Mouse (Mus musculus) embryonic facial prominence, embryonic 14.5 days (tissue): ENCODE results near the gene Cdh15. TPM values are rescaled to one million over a fixed set of nuclear protein-coding genes. Genes with fewer than 3 reads are reported as not detected.
A peak's percentile ranks its signal among the peaks of the same experiment; 100 is the strongest.

ENCODE experiments used
- ATAC-seq: fragments of 200-750 bp; cut with Nextera tagmentation; 2 replicates; pipeline ENCODE4 v1.8.0; 2017; ENCODE audit warnings: low read depth, moderate number of reproducible peaks, moderate TSS enrichment
- DNase-seq: peaks from one replicate; pipeline ENCODE4 v3.0.0-alpha.2; 2015; ENCODE audit warnings: low spot score
- H3K27ac ChIP-seq: fragments of 300-500 bp; sonication (generic); replicated peaks from 2 replicates; pipeline ENCODE4 v1.5.1; 2014; ENCODE audit warnings: low read depth, mild to moderate bottlenecking, low read length, moderate library complexity
- H3K27me3 ChIP-seq: fragments of 300-500 bp; sonication (generic); replicated peaks from 2 replicates; pipeline ENCODE4 v1.6.1; 2014; ENCODE audit warnings: low read length; ENCODE audit not compliant: control insufficient read depth, insufficient read depth
- H3K36me3 ChIP-seq: fragments of 300-500 bp; sonication (generic); 2 replicates; pipeline ENCODE4 v1.6.1; 2014; ENCODE audit warnings: low read length, mixed read lengths; ENCODE audit not compliant: control insufficient read depth, insufficient read depth
- H3K4me1 ChIP-seq: fragments of 300-500 bp; sonication (generic); 2 replicates; pipeline ENCODE4 v1.6.1; 2014; ENCODE audit warnings: antibody characterized with exemption, low read length; ENCODE audit not compliant: control insufficient read depth, insufficient read depth
- H3K4me2 ChIP-seq: fragments of 300-500 bp; sonication (generic); 2 replicates; pipeline ENCODE4 v1.6.1; 2014; ENCODE audit warnings: low read depth, mild to moderate bottlenecking, low read length, moderate library complexity, mixed read lengths
- H3K4me3 ChIP-seq: fragments of 300-500 bp; sonication (generic); 2 replicates; pipeline ENCODE4 v1.5.1; 2014; ENCODE audit warnings: low read depth, mild to moderate bottlenecking, low read length
- H3K9ac ChIP-seq: fragments of 300-500 bp; sonication (generic); 2 replicates; pipeline ENCODE4 v1.6.1; 2014; ENCODE audit warnings: low read depth, mild to moderate bottlenecking, low read length, moderate library complexity, mixed read lengths
- H3K9me3 ChIP-seq: fragments of 300-500 bp; sonication (generic); 2 replicates; pipeline ENCODE4 v1.6.1; 2016; ENCODE audit warnings: low read length; ENCODE audit not compliant: control insufficient read depth
- WGBS: fragments of 180-500 bp; shearing (Covaris S2); extraction: QIAGEN DNeasy Blood & Tissue Kit; methylation state at CpG from one replicate; pipeline ENCODE4 v1.1.7; 2014; 5-methylcytosine and 5-hydroxymethylcytosine counted together
- polyA plus RNA-seq: library from polyadenylated mRNA; unstranded; fragments of >200 nt; fragmentation: Nextera tagmentation; extraction: Ambion mirVana; gene quantifications from 2 replicates; pipeline ENCODE4 v1.2.1, GENCODE M21; 2014

Cdh15 gene
- polyA plus RNA-seq, 1 experiment from 2014 or later: 34.5 TPM

DNA sequence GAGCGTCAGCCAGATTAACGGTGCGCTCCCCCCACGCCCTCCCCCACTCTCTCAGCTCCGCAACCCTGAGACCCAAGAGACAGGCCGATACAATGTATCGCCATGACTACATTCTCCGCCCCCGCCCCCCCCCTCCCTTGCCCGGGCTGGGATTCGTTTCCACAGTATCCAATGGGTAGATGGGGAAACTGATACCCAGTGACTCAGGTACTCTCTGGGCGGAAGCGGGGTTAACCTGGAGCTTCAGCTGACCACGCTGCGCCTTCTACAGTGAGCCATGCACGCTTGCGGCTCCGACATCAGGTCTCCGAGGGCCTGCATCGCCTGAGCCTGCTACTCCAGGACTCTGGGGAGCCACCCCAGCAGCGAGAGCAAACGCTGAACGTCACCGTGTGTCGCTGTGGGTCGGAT lies 17.0 kb downstream of the Cdh15 start:
- peak overlapping the region; percentile 45 for H3K9ac ChIP-seq
- peak overlapping the region; percentile 25 for H3K4me3 ChIP-seq
- no peaks in the 10 kb centered on the region for H3K4me1 ChIP-seq
- 59% methylated on average over 21 of the region's 26 CpGs for WGBS
- ATAC-seq: peak; percentile 37; the same call in 1 of the 2 replicates
- H3K4me2 ChIP-seq: peak overlapping the region; percentile 58
- H3K9me3 ChIP-seq: peaks cover 22% of the 10 kb centered on the region; the same call in 1 of the 2 replicates
- no peak overlapping the region for H3K27ac ChIP-seq
- peak; percentile 32 for DNase-seq
- H3K36me3 ChIP-seq: no peaks in the 10 kb centered on the region
- no peaks in the 10 kb centered on the region for H3K27me3 ChIP-seq

DNA sequence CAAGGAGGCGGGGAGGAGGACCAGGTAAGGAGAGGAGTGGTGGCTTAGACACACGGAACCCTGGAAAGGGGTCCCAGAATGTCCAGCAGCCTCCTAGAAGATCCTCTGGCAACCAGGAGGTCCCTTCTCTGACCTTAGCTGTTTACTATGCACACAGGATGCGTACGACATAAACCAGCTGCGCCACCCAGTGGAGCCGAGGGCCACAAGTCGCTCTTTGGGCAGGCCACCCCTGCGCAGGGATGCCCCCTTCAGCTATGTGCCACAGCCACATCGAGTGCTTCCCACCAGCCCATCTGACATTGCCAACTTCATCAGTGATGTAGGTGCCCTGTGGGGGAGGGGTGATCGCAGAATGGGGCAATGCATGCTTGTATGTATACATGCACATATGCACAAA lies 17.7 kb downstream of the Cdh15 start:
- ATAC-seq (no peak), DNase-seq (no peak)
- Histone ChIP-seq H3K27me3 (no peaks in the 10 kb centered on the region), H3K36me3 (no peaks in the 10 kb centered on the region), H3K9me3 (peaks cover 22% of the 10 kb centered on the region; the same call in 1 of the 2 replicates), H3K9ac (no peak overlapping the region), H3K4me3 (peak overlapping the region; percentile 25; the same call in 1 of the 2 replicates), H3K4me2 (peak overlapping the region; percentile 58), H3K27ac (no peak overlapping the region), H3K4me1 (no peaks in the 10 kb centered on the region)
- 75% methylated on average over 10 of the region's 10 CpGs for WGBS

DNA sequence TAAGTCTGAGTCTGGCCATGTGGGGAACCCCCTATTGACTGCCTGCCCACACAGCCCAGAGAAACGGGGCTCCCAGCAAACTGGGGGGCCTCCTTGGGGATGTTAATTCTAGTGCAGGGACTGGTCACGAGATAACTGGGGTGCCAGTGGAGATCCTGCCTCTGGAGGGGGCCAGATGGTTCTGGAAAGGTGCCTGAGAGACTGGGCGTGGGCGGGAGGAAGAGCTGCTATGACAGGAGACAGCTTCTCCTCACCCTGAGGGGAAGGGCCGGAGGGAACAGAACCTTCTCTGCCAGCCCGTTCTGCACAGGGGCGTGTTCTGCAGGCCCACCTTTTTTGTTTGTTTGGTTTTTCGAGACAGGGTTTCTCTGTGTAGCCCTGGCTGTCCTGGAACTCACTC lies 18.5 kb downstream of the Cdh15 start:
- H3K9ac ChIP-seq: no peak overlapping the region
- H3K4me2 ChIP-seq: no peak overlapping the region
- no peaks in the 10 kb centered on the region for H3K36me3 ChIP-seq
- peaks cover 22% of the 10 kb centered on the region; the same call in 1 of the 2 replicates for H3K9me3 ChIP-seq
- no peak overlapping the region for H3K27ac ChIP-seq
- H3K4me3 ChIP-seq: no peak overlapping the region
- H3K27me3 ChIP-seq: no peaks in the 10 kb centered on the region
- ATAC-seq (no peak), DNase-seq (no peak)
- WGBS: 83% methylated on average over 8 of the region's 8 CpGs
- H3K4me1 ChIP-seq: no peaks in the 10 kb centered on the region

DNA sequence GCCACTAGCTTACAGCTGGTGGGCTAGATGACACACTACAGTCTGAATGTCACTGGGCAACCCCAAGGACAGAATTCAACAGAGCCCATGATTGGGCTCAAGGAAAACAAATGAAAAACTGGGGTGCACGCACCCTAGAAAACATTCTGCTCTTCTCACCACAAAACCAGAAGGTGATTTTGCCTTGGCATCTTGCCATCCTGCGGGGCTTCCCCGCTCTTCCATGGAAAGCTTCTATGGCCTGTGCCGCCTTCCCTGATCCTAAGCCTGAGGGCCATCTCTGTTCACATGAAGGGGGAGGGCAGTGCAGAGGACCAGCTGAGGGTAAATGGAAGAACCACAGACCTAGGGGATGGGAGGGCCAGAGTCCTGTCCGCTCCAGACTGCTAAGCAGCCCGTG lies 20.2 kb downstream of the Cdh15 start:
- Histone ChIP-seq H3K27ac (no peak overlapping the region), H3K27me3 (no peaks in the 10 kb centered on the region), H3K4me2 (no peak overlapping the region), H3K4me1 (no peaks in the 10 kb centered on the region), H3K4me3 (no peak overlapping the region), H3K9me3 (peaks cover 22% of the 10 kb centered on the region; the same call in 1 of the 2 replicates), H3K36me3 (no peaks in the 10 kb centered on the region), H3K9ac (no peak overlapping the region)
- no peak for DNase-seq
- WGBS: 78% methylated on average over 6 of the region's 6 CpGs
- no peak for ATAC-seq

DNA sequence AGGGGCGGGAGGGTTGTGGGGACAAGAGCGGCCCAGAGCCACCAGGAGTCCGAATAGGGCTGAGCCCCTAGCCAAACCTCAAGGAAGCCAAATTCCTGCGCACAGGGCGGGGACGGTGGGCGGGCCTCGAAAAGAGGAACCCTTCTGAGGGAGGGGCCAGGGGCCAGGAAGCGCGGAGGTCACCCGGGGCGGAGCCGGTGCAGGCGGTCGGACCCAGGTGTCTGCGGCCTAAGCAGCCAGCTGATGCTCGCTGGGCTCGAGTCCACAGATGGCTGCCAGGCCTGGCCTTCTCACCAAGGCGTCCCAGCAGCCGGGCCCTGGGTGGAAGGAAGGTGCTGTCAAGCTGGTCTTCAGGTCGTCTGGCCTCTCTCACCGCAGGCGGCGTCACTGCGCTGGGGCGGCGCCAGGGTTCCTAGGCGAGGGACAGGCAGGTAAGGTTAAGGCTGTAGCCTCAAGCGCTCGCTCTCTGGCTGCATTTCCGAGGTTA lies 22.7 kb downstream of the Cdh15 start:
- H3K27me3 ChIP-seq: no peaks in the 10 kb centered on the region
- 24% methylated on average over 19 of the region's 31 CpGs for WGBS
- no peak overlapping the region for H3K27ac ChIP-seq
- peaks cover 8% of the 10 kb centered on the region; the same call in 1 of the 2 replicates for H3K9me3 ChIP-seq
- peak overlapping the region; percentile 23 for H3K4me3 ChIP-seq
- ATAC-seq (peak; percentile 27; the same call in 1 of the 2 replicates), DNase-seq (peak; percentile 37)
- peak overlapping the region; percentile 42; the same call in 1 of the 2 replicates for H3K9ac ChIP-seq
- peaks cover 5% of the 10 kb centered on the region; the same call in 1 of the 2 replicates for H3K4me1 ChIP-seq
- H3K4me2 ChIP-seq: peak overlapping the region; percentile 46
- H3K36me3 ChIP-seq: no peaks in the 10 kb centered on the region

DNA sequence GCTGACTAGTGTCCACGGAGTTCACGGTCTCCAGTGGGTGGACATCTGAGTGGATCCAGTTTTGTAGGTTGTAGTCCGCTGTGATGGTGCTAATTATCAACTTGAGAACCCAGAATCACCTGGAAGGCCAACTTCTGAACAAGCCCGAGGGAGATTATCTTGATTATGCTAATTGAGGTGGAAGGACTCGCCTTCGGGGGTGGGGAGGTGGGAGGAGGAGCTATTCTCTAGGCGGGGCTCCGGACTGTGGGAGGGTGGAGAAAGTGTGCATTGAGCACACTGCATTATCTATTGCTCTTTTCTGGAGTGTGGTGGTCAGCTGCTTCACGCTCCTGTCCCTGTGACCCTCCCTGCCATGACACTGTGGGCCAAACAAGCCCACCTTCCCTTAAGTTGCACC lies 23.9 kb downstream of the Cdh15 start:
- H3K27me3 ChIP-seq: no peaks in the 10 kb centered on the region
- no peak overlapping the region for H3K4me2 ChIP-seq
- no peak overlapping the region for H3K4me3 ChIP-seq
- 74% methylated on average over 9 of the region's 9 CpGs for WGBS
- DNase-seq (no peak), ATAC-seq (no peak)
- H3K4me1 ChIP-seq: peaks cover 5% of the 10 kb centered on the region; the same call in 1 of the 2 replicates
- H3K9ac ChIP-seq: no peak overlapping the region
- no peak overlapping the region for H3K27ac ChIP-seq
- H3K36me3 ChIP-seq: no peaks in the 10 kb centered on the region
- no peaks in the 10 kb centered on the region for H3K9me3 ChIP-seq

DNA sequence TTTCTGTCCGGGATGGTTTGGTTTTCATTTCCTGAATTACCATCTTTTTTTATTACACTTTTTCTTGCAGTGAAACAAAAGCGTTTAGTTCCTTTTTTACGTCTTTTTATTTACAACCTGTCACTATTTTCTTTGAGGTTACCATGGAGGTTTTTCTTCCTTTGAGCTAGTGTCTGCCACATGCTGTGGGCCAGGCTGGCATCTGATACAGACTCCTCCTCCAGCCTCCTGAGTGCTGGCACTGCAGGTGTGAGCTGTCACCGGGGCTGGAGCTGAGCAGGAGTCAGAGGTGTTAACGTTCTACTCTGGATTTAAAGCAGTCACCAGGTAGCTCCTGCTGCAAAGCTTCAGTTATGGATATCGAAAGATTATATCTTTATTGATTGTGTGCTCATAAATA lies 25.4 kb downstream of the Cdh15 start:
- no peaks in the 10 kb centered on the region for H3K27me3 ChIP-seq

DNA sequence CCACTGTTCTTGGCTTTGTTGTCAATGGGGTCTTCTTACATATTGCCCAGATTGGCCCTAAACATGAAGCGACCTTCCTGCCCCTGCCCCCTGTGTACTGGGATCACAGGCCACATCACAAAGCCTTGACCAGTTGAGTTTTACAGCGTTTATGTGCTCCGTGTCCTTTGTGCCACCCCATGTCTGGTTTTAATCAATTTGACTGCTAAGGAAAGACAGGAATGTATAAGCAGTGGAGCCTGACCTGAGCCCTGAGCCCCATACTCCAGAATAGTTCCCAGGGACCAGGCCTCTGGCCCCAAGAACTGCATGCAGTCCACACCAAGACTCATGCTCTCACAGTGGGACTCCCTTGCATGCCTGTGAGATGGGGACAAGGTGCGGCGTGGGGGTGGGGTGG lies 27.4 kb downstream of the Cdh15 start:
- DNase-seq (no peak), ATAC-seq (no peak)
- H3K4me3 ChIP-seq: no peak overlapping the region
- no peaks in the 10 kb centered on the region for H3K36me3 ChIP-seq
- WGBS: 53% methylated on average over 5 of the region's 5 CpGs
- H3K27ac ChIP-seq: no peak overlapping the region
- H3K4me2 ChIP-seq: no peak overlapping the region
- no peak overlapping the region for H3K9ac ChIP-seq
- H3K9me3 ChIP-seq: no peaks in the 10 kb centered on the region
- peaks cover 5% of the 10 kb centered on the region; the same call in 1 of the 2 replicates for H3K4me1 ChIP-seq
- no peaks in the 10 kb centered on the region for H3K27me3 ChIP-seq

More for the DNA sequence above, 25.4 kb downstream of the Cdh15 start:
- Histone ChIP-seq H3K36me3 (no peaks in the 10 kb centered on the region), H3K4me2 (no peak overlapping the region), H3K27ac (no peak overlapping the region), H3K9ac (no peak overlapping the region), H3K4me3 (no peak overlapping the region), H3K4me1 (peaks cover 5% of the 10 kb centered on the region; the same call in 1 of the 2 replicates), H3K9me3 (no peaks in the 10 kb centered on the region)
- DNase-seq: no peak
- 48% methylated on average over 6 of the region's 6 CpGs for WGBS
- no peak for ATAC-seq

DNA sequence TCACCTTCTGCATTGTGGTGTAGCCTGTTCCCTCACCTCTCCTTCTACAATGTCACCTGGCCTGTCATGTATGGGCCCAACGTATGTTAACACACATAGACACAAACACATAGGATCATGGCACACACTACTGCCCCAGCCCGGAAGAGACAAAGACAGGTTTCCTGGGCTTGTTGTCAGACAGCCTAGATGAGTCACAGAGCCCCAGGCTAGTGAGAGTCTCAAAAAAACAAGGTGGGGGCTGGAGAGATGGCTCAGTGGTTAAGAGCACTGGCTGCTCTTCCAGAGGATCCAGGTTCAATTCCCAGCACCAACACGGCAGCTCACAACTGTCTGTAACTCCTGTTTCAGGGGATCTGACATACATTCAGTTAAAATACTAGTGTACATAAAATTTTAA lies 30.5 kb downstream of the Cdh15 start:
- 89% methylated on average over 3 of the region's 3 CpGs for whole genome bisulfite sequencing
- Histone ChIP-seq H3K4me3 (no peak overlapping the region), H3K4me2 (no peak overlapping the region), H3K9me3 (no peaks in the 10 kb centered on the region), H3K9ac (no peak overlapping the region), H3K27me3 (no peaks in the 10 kb centered on the region), H3K27ac (no peak overlapping the region), H3K36me3 (peaks cover 23% of the 10 kb centered on the region; the same call in 1 of the 2 replicates), H3K4me1 (peaks cover 5% of the 10 kb centered on the region; the same call in 1 of the 2 replicates)
- DNase-seq (no peak), ATAC-seq (no peak)
